Mouse (Mus musculus): ENCODE measurements around the gene Gmppa.

DNA sequence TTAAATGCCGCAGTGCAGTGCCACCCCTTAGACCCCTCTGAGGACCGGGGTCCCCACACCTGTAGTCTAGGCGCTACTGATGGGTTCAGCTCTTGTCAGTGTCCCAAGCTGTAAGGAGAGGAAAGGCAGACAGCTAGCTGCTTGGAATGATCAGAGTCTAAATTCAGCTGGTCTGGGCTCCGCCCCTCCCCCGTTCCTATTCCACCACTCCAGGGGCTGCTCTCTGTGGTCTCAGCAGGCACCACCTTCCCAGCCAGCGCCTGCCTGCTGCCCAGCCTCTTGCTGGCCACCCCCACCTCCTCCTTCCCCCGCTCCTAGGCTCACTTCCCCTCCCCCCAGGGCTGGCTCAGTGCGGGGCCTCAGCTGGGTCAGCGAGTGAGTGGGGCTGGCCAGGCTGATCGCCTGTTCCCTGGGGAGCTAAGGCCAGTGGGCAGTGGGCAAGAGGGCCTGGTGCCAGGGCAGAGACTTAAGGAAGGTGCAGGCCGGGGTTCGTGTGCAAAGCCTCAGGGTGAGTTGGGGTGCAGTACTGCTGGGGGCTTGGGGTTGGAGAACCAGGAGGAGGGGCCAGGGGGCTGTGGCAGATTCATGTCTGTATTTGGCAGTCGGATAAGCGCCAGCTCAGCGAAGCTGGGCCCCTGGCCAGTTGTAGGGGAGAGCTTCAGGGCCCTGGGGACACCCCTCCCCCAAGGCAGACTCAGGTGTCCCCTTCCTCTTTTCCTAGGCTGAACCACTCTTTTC lies 35.8 kb upstream of the Gmppa start:
- TF ChIP-seq EP300 (IDR thresholded peaks at IDR 0.05; ENCODE audit: low read depth) (no peak), CTCF (IDR thresholded peaks at IDR 0.05; ENCODE audit: low read depth) (no peak)

Measured in liver, embryonic 14.5 days (tissue).